Mouse (Mus musculus) heart, embryonic 16.5 days (tissue): ENCODE data around the gene Pdia4. TPM values are rescaled to one million over a fixed set of nuclear protein-coding genes. Genes with fewer than 3 reads are reported as not detected.
"Not testable (repeated sequence)": the region's sequence is repeated elsewhere in the genome, so short reads cannot be mapped to it uniquely, and the experiment has no call there.

Experiments used
- ATAC-seq: fragments of 200-750 bp; cut with Nextera tagmentation; replicated peaks from 2 replicates; pipeline ENCODE4 v1.8.0; 2017; ENCODE audit warnings: moderate number of reproducible peaks; ENCODE audit not compliant: insufficient read depth, low FRiP score; ENCODE audit errors: extremely low read depth
- H3K27ac ChIP-seq: fragments of 300-500 bp; sonication (generic); 2 replicates; pipeline ENCODE4 v1.5.1; 2014; ENCODE audit warnings: mild to moderate bottlenecking, low read length, control low read depth, moderate library complexity
- H3K27me3 ChIP-seq: fragments of 300-500 bp; sonication (generic); 2 replicates; pipeline ENCODE4 v1.6.1; 2014; ENCODE audit warnings: low read length, mixed read lengths; ENCODE audit not compliant: control insufficient read depth, insufficient read depth
- H3K36me3 ChIP-seq: fragments of 300-500 bp; sonication (generic); 2 replicates; pipeline ENCODE4 v1.6.1; 2014; ENCODE audit not compliant: control insufficient read depth, insufficient read depth
- H3K4me1 ChIP-seq: fragments of 300-500 bp; sonication (generic); 2 replicates; pipeline ENCODE4 v1.6.1; 2014; ENCODE audit warnings: low read length, mixed read lengths; ENCODE audit not compliant: control insufficient read depth, insufficient read depth
- H3K4me2 ChIP-seq: fragments of 300-500 bp; sonication (generic); 2 replicates; pipeline ENCODE4 v1.6.1; 2014; ENCODE audit warnings: low read depth, mild to moderate bottlenecking, control low read depth, low read length
- H3K4me3 ChIP-seq: fragments of 300-500 bp; sonication (generic); 2 replicates; pipeline ENCODE4 v1.5.1; 2014; ENCODE audit warnings: mild to moderate bottlenecking, control low read depth, low read length
- H3K9ac ChIP-seq: fragments of 300-500 bp; sonication (generic); 2 replicates; pipeline ENCODE4 v1.6.1; 2014; ENCODE audit warnings: low read length, control low read depth
- H3K9me3 ChIP-seq: fragments of 300-500 bp; sonication (generic); replicated peaks from 2 replicates; pipeline ENCODE4 v1.6.1; 2016; ENCODE audit warnings: low read length; ENCODE audit not compliant: control insufficient read depth
- WGBS: fragments of 180-500 bp; shearing (Covaris S2); extraction: QIAGEN DNeasy Blood & Tissue Kit; methylation state at CpG from one replicate; pipeline ENCODE4 v1.1.7; 2014; 5-methylcytosine and 5-hydroxymethylcytosine counted together
- microRNA counts: library from miRNA; unstranded; fragments of <30 nt; microRNA quantifications from one replicate; lab custom pipeline; 2016
- microRNA-seq: library from miRNA; unstranded; fragments of <30 nt; microRNA quantifications from one replicate; pipeline ENCODE4, GENCODE M21; 2017
- polyA plus RNA-seq: library from polyadenylated mRNA; unstranded; fragments of >200 nt; fragmentation: Nextera tagmentation; extraction: Ambion mirVana; gene quantifications from 2 replicates; pipeline ENCODE4 v1.2.1, GENCODE M21; 2015

Gene Pdia4
- polyA plus RNA-seq, 1 experiment from 2014 or later, result 139 TPM

GRCm38 (mm10) chr6:47759406-47759805 lies 53.8 kb downstream of the Pdia4 start:
- H3K4me2 ChIP-seq, H3K9ac ChIP-seq, H3K36me3 ChIP-seq, ATAC-seq, H3K27me3 ChIP-seq, H3K4me1 ChIP-seq, H3K9me3 ChIP-seq, H3K4me3 ChIP-seq, H3K27ac ChIP-seq: not testable (repeated sequence)
- WGBS, result 76% methylated on average over 13 of the region's 16 CpGs

- not testable (repeated sequence) for H3K4me3 ChIP-seq, H3K4me2 ChIP-seq, ATAC-seq, H3K9ac ChIP-seq, H3K27ac ChIP-seq, H3K4me1 ChIP-seq, H3K36me3 ChIP-seq, H3K27me3 ChIP-seq, H3K9me3 ChIP-seq
- WGBS, result 3% methylated on average over 26 of the region's 38 CpGs
Measured at GRCm38 (mm10) chr6:47757849-47758248, 55.4 kb downstream of the Pdia4 start.

- not testable (repeated sequence) for ATAC-seq, H3K4me3 ChIP-seq, H3K9me3 ChIP-seq, H3K9ac ChIP-seq, H3K4me1 ChIP-seq, H3K4me2 ChIP-seq, H3K27ac ChIP-seq, H3K27me3 ChIP-seq, H3K36me3 ChIP-seq
- 4% methylated on average over 5 of the region's 22 CpGs for WGBS
Measured at GRCm38 (mm10) chr6:47757429-47757828, 55.8 kb downstream of the Pdia4 start.

GRCm38 (mm10) chr6:47753144-47753543 lies 60.1 kb downstream of the Pdia4 start:
- ATAC-seq, H3K9ac ChIP-seq, H3K27me3 ChIP-seq, H3K4me2 ChIP-seq, H3K4me1 ChIP-seq, H3K36me3 ChIP-seq, H3K4me3 ChIP-seq, H3K9me3 ChIP-seq, H3K27ac ChIP-seq: not testable (repeated sequence)
- WGBS, result under 1% methylated on average over 9 of the region's 44 CpGs

GRCm38 (mm10) chr6:47748306-47748705 lies 64.9 kb downstream of the Pdia4 start:
- ATAC-seq, H3K9me3 ChIP-seq, H3K9ac ChIP-seq, H3K27ac ChIP-seq, H3K4me1 ChIP-seq, H3K36me3 ChIP-seq, H3K27me3 ChIP-seq: not testable (repeated sequence)
- Histone ChIP-seq H3K4me2 (peak overlapping the region; percentile 39), H3K4me3 (peak overlapping the region; percentile 18; the same call in 1 of the 2 replicates)
- WGBS, result 4% methylated on average over 8 of the region's 25 CpGs

- WGBS, result 87% methylated on average over 3 of the region's 8 CpGs
- not testable (repeated sequence) for H3K36me3 ChIP-seq, H3K27me3 ChIP-seq, H3K4me3 ChIP-seq, ATAC-seq, H3K4me1 ChIP-seq, H3K9me3 ChIP-seq, H3K9ac ChIP-seq, H3K4me2 ChIP-seq, H3K27ac ChIP-seq
Measured at GRCm38 (mm10) chr6:47747886-47748285, 65.3 kb downstream of the Pdia4 start.

MicroRNAs encoded within 50 kb of the gene (microRNA counts, 519-probe panel; counts per million panel counts)
- microRNA mmu-miR-704 (lab: Ali Mortazavi, UCI), result 487 counts per million, percentile 2 among the panel's probes with 10 or more counts

Small RNAs within 50 kb of the gene (microRNA-seq; reads per million reads assigned to microRNA genes)
- gene Mir704, result not detected

Other genes starting within 250 kb of the Pdia4 start
- gene Ezh2, start 218.1 kb downstream of the Pdia4 start, polyA plus RNA-seq, result 48.1 and 59.5 TPM in 2 replicates
- gene Zfp786, start 17.4 kb upstream of the Pdia4 start, polyA plus RNA-seq, result 1.5 and 1.7 TPM in 2 replicates
- 4.7 and 4.9 TPM in 2 replicates for gene Zfp398, start 22.2 kb upstream of the Pdia4 start, polyA plus RNA-seq
- gene Zfp282, start 63.8 kb upstream of the Pdia4 start, polyA plus RNA-seq, result 9.3 and 9.5 TPM in 2 replicates
- gene Zfp212, start 107.0 kb upstream of the Pdia4 start, polyA plus RNA-seq, result 10.3 and 10.9 TPM in 2 replicates
- gene Zfp956, start 140.0 kb upstream of the Pdia4 start, polyA plus RNA-seq, result 3.3 and 3.9 TPM in 2 replicates
- 2.6 and 2.7 TPM in 2 replicates for gene Zfp777, start 235.5 kb upstream of the Pdia4 start, polyA plus RNA-seq